Mouse (Mus musculus) kidney, postnatal 0 days (tissue): ENCODE data around the gene Rpn2. TPM values are rescaled to one million over a fixed set of nuclear protein-coding genes. Genes with fewer than 3 reads are reported as not detected.

Experiments
- ATAC-seq: fragments of 200-750 bp; cut with Nextera tagmentation; replicated peaks from 2 replicates; pipeline ENCODE4 v1.8.0; 2017; ENCODE audit warnings: low read depth, moderate number of reproducible peaks, moderate TSS enrichment, moderate library complexity; ENCODE audit not compliant: low FRiP score
- DNase-seq: peaks from one replicate; pipeline ENCODE4 v3.0.0-alpha.2; 2016; ENCODE audit warnings: low spot score
- H3K27ac ChIP-seq: fragments of 300-500 bp; sonication (generic); 2 replicates; pipeline ENCODE4 v1.5.1; 2014; ENCODE audit warnings: mild to moderate bottlenecking
- H3K27me3 ChIP-seq: fragments of 300-500 bp; sonication (generic); 2 replicates; pipeline ENCODE4 v1.6.1; 2014; ENCODE audit warnings: low read length, mixed read lengths; ENCODE audit not compliant: insufficient read depth
- H3K36me3 ChIP-seq: fragments of 300-500 bp; sonication (generic); 2 replicates; pipeline ENCODE4 v1.6.1; 2014; ENCODE audit warnings: low read length, mixed read lengths; ENCODE audit not compliant: insufficient read depth
- H3K4me1 ChIP-seq: fragments of 300-500 bp; sonication (generic); replicated peaks from 2 replicates; pipeline ENCODE4 v1.6.1; 2014; ENCODE audit warnings: antibody characterized with exemption, low read length, mixed read lengths; ENCODE audit not compliant: insufficient read depth
- H3K4me2 ChIP-seq: fragments of 300-500 bp; sonication (generic); 2 replicates; pipeline ENCODE4 v1.6.1; 2014; ENCODE audit warnings: mild to moderate bottlenecking, low read length, moderate library complexity, mixed read lengths
- H3K4me3 ChIP-seq: fragments of 300-500 bp; sonication (generic); replicated peaks from 2 replicates; pipeline ENCODE4 v1.5.1; 2014; ENCODE audit warnings: low read depth, low read length
- H3K9ac ChIP-seq: fragments of 300-500 bp; sonication (generic); 2 replicates; pipeline ENCODE4 v1.6.1; 2014; ENCODE audit warnings: low read depth, low read length
- H3K9me3 ChIP-seq: fragments of 300-500 bp; sonication (generic); replicated peaks from 2 replicates; pipeline ENCODE4 v1.6.1; 2016; ENCODE audit warnings: low read length, inconsistent platforms, mixed read lengths
- CTCF ChIP-seq: IDR thresholded peaks from 2 replicates; pipeline ENCODE4 v1.5.1; 2016; ENCODE audit warnings: antibody characterized with exemption, low read depth, mild to moderate bottlenecking, moderate library complexity
- WGBS: fragments of 180-500 bp; shearing (Covaris S2); extraction: QIAGEN DNeasy Blood & Tissue Kit; methylation state at CpG from one replicate; pipeline ENCODE4 v1.1.7; 2014; 5-methylcytosine and 5-hydroxymethylcytosine counted together
- polyA plus RNA-seq: library from polyadenylated mRNA; unstranded; fragments of >200 nt; fragmentation: Nextera tagmentation; extraction: Ambion mirVana; gene quantifications from 2 replicates; pipeline ENCODE4 v1.2.1, GENCODE M21; 2015

Gene Rpn2
- polyA plus RNA-seq, 1 experiment from 2014 or later: 197 TPM

- Histone ChIP-seq H3K9me3 (no peaks in the 10 kb centered on the region), H3K27me3 (no peaks in the 10 kb centered on the region), H3K27ac (no peak overlapping the region), H3K4me3 (no peak overlapping the region), H3K4me1 (no peaks in the 10 kb centered on the region), H3K9ac (no peak overlapping the region), H3K4me2 (no peak overlapping the region), H3K36me3 (no peaks in the 10 kb centered on the region)
- no peak for ATAC-seq
- 43% methylated on average over 11 of the region's 11 CpGs for WGBS
- peak; percentile 88 for DNase-seq
- TF ChIP-seq CTCF: peak; percentile 94
Observed at GRCm38 (mm10) chr2:157341554-157342270, 62.9 kb downstream of the Rpn2 start.

GRCm38 (mm10) chr2:157342328-157342926, 63.6 kb downstream of the Rpn2 start:
- no peak for TF ChIP-seq CTCF
- 51% methylated on average over 5 of the region's 5 CpGs for WGBS
- Histone ChIP-seq H3K27ac (no peak overlapping the region), H3K9ac (no peak overlapping the region), H3K4me2 (no peak overlapping the region), H3K4me3 (no peak overlapping the region), H3K27me3 (no peaks in the 10 kb centered on the region), H3K36me3 (no peaks in the 10 kb centered on the region), H3K9me3 (no peaks in the 10 kb centered on the region), H3K4me1 (no peaks in the 10 kb centered on the region)
- DNase-seq (no peak), ATAC-seq (no peak)

- ATAC-seq (no peak), DNase-seq (no peak)
- Histone ChIP-seq H3K27me3 (no peaks in the 10 kb centered on the region), H3K9me3 (no peaks in the 10 kb centered on the region), H3K4me3 (no peak overlapping the region), H3K36me3 (no peaks in the 10 kb centered on the region), H3K9ac (no peak overlapping the region), H3K27ac (no peak overlapping the region), H3K4me2 (no peak overlapping the region), H3K4me1 (no peaks in the 10 kb centered on the region)
- TF ChIP-seq CTCF: no peak
- WGBS: 79% methylated on average over 6 of the region's 6 CpGs
Observed at GRCm38 (mm10) chr2:157343337-157343736, 64.5 kb downstream of the Rpn2 start.

GRCm38 (mm10) chr2:157347361-157348159, 68.7 kb downstream of the Rpn2 start, which contains the start of gene Ghrh:
Ghrh (minus strand) TSS chr2:157347506.
- DNase-seq (peak; percentile 65), ATAC-seq (no peak)

GRCm38 (mm10) chr2:157349121-157349778, 70.4 kb downstream of the Rpn2 start:
- Histone ChIP-seq H3K27ac (no peak overlapping the region), H3K36me3 (no peaks in the 10 kb centered on the region), H3K27me3 (no peaks in the 10 kb centered on the region), H3K4me1 (no peaks in the 10 kb centered on the region), H3K4me3 (no peak overlapping the region), H3K4me2 (no peak overlapping the region), H3K9ac (no peak overlapping the region), H3K9me3 (no peaks in the 10 kb centered on the region)
- DNase-seq: no peak
- no peak for TF ChIP-seq CTCF
- no peak for ATAC-seq
- 67% methylated on average over 12 of the region's 12 CpGs for WGBS

More at GRCm38 (mm10) chr2:157347361-157348159, 68.7 kb downstream of the Rpn2 start, which contains the start of gene Ghrh:
- WGBS: 69% methylated on average over 26 of the region's 26 CpGs
- Histone ChIP-seq H3K9ac (no peak within 1 kb of the TSS), H3K4me1 (no peaks in the 10 kb centered on the region), H3K36me3 (no peaks in the 10 kb centered on the region), H3K4me2 (no peak within 1 kb of the TSS), H3K4me3 (no peak within 1 kb of the TSS), H3K9me3 (no peaks in the 10 kb centered on the region), H3K27ac (peak within 1 kb of the TSS; percentile 44; the same call in 1 of the 2 replicates), H3K27me3 (no peaks in the 10 kb centered on the region)
- no peak for TF ChIP-seq CTCF

DNA sequence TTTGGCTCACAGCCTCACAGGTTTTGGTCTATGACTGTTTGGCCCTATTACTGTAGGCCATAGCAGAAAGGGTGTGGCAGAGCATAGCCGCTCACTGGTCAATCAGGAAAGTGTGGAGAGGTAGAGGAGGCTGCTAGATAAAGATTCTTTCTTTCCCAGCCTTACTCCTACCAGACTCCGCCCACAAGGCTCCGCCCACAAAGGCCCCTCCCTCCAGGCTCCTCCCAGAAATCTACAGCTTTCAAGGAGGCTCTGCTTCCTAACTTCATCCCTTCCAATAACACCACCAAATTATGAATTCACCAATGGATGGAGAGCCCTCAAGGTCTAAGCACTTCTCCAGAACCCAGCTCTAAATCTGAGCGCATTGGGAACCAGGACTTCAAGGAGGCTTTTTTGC, 74.4 kb downstream of the Rpn2 start:
- no peak overlapping the region for H3K27ac ChIP-seq
- WGBS: 73% methylated on average over 4 of the region's 4 CpGs

More for the DNA sequence above, 74.4 kb downstream of the Rpn2 start:
- Histone ChIP-seq H3K36me3 (no peaks in the 10 kb centered on the region), H3K4me1 (no peaks in the 10 kb centered on the region), H3K27me3 (no peaks in the 10 kb centered on the region), H3K9me3 (no peaks in the 10 kb centered on the region), H3K9ac (no peak overlapping the region), H3K4me3 (no peak overlapping the region), H3K4me2 (no peak overlapping the region)
- TF ChIP-seq CTCF: no peak
- no peak for DNase-seq
- no peak for ATAC-seq
